Mouse (Mus musculus): ENCODE measurements around the gene Pknox2.

The Pknox2 gene

GRCm38 (mm10) chr9:36990626-36991368 is 156.4 kb downstream of the Pknox2 start:
- no peak for DNase-seq (ENCODE audit: low spot score in 2 of 2)

GRCm38 (mm10) chr9:36989991-36990390 is 157.2 kb downstream of the Pknox2 start:
- DNase-seq (ENCODE audit: low spot score in 2 of 2): no peak

GRCm38 (mm10) chr9:36985233-36985632 is 162.0 kb downstream of the Pknox2 start:
- no peak for DNase-seq (ENCODE audit: low spot score in 2 of 2)

- no peak for DNase-seq (ENCODE audit: low spot score in 2 of 2)
Measured at GRCm38 (mm10) chr9:36976596-36977362, 170.4 kb downstream of the Pknox2 start.

GRCm38 (mm10) chr9:36973486-36974227 is 173.6 kb downstream of the Pknox2 start:
- no peak for DNase-seq (ENCODE audit: low spot score in 2 of 2)

- DNase-seq (ENCODE audit: low spot score in 2 of 2): no peak
Measured at GRCm38 (mm10) chr9:36972089-36972488, 175.1 kb downstream of the Pknox2 start.

- DNase-seq (ENCODE audit: low spot score in 2 of 2): no peak
Measured at GRCm38 (mm10) chr9:36971066-36971465, 176.1 kb downstream of the Pknox2 start.

GRCm38 (mm10) chr9:36970651-36971050 is 176.6 kb downstream of the Pknox2 start:
- DNase-seq (ENCODE audit: low spot score in 2 of 2): peak in 1 of 2 experiments; percentile 47

- DNase-seq (ENCODE audit: low spot score in 2 of 2): no peak
Measured at GRCm38 (mm10) chr9:36969131-36969530, 178.1 kb downstream of the Pknox2 start.

- peak in 1 of 2 experiments; percentile 5 for DNase-seq (ENCODE audit: low spot score in 2 of 2)
Measured at GRCm38 (mm10) chr9:36968713-36969112, 178.5 kb downstream of the Pknox2 start.

- DNase-seq (ENCODE audit: low spot score in 2 of 2): no peak
Measured at GRCm38 (mm10) chr9:36968236-36968635, 179.0 kb downstream of the Pknox2 start.

- no peak for DNase-seq (ENCODE audit: low spot score in 2 of 2)
Measured at GRCm38 (mm10) chr9:36965720-36966119, 181.5 kb downstream of the Pknox2 start.

- DNase-seq (ENCODE audit: low spot score in 2 of 2): no peak
Measured at GRCm38 (mm10) chr9:36964230-36964629, 183.0 kb downstream of the Pknox2 start.

GRCm38 (mm10) chr9:36963512-36963911 is 183.7 kb downstream of the Pknox2 start:
- DNase-seq (ENCODE audit: low spot score in 2 of 2): no peak

- no peak for DNase-seq (ENCODE audit: low spot score in 2 of 2)
Measured at GRCm38 (mm10) chr9:36961874-36962273, 185.3 kb downstream of the Pknox2 start.

GRCm38 (mm10) chr9:36961153-36961552 is 186.1 kb downstream of the Pknox2 start:
- no peak for DNase-seq (ENCODE audit: low spot score in 2 of 2)

- DNase-seq (ENCODE audit: low spot score in 2 of 2): no peak
Measured at GRCm38 (mm10) chr9:36951133-36951484, 196.1 kb downstream of the Pknox2 start.

GRCm38 (mm10) chr9:36950271-36951132 is 196.7 kb downstream of the Pknox2 start:
- DNase-seq (ENCODE audit: low spot score in 2 of 2): no peak

- no peak for DNase-seq (ENCODE audit: low spot score in 2 of 2)
Measured at GRCm38 (mm10) chr9:36948181-36948580, 199.0 kb downstream of the Pknox2 start.

GRCm38 (mm10) chr9:36947056-36947694 is 200.0 kb downstream of the Pknox2 start:
- no peak for DNase-seq (ENCODE audit: low spot score in 2 of 2)

GRCm38 (mm10) chr9:36944843-36945242 is 202.4 kb downstream of the Pknox2 start:
- DNase-seq (ENCODE audit: low spot score in 2 of 2): no peak
